Mouse (Mus musculus) layer of hippocampus, adult 9-11 months (tissue): ENCODE measurements around the gene Fam102b.

Source experiments
- DNase-seq: peaks from one replicate; pipeline ENCODE4 v3.0.0; 2022

Fam102b gene

GRCm38 (mm10) chr3:109027515-109027987, at the start of gene Fam102b:
Fam102b (minus strand) TSS chr3:109027607.
- peak; percentile 89 for DNase-seq

GRCm38 (mm10) chr3:109062989-109063388, 35.6 kb upstream of the Fam102b start:
- DNase-seq: no peak

DNA sequence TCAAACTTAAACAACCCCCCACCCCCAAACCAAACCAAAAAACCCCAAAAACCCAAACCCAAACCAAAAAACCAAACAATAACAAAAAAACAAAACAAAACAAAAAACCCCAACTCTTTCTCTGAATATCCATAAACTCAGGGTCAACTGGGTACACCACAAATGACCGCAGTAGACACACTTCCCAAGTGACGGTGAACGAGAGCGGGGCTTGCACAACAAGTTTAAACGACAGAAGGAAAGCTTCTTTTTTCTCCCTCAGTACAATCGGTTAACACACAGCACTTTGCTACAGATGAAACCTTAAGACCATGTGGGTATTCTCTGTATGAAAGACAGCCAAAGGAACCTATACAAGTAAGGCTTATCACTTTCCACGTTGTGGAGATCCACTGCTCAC, 35.0 kb upstream of the Fam102b start:
- DNase-seq: no peak

DNA sequence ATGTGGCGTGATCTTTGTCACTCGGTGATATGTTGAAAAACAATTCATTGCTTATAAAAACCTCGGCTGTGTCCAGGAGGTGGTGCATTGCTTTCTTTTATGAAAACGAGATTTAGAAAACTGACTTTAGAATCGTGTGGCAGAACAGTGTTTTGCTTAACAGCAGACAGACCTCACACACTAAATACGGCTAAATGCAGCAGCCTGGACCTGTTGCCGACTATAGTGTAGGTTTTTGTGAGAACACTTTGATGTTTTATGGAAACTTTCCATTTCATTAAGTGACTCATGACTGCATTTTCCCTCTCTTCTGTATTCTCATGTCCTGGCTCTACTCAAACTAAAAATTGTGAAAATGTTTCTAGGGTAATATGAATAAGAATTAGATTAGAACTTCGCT, 32.5 kb upstream of the Fam102b start:
- no peak for DNase-seq

DNA sequence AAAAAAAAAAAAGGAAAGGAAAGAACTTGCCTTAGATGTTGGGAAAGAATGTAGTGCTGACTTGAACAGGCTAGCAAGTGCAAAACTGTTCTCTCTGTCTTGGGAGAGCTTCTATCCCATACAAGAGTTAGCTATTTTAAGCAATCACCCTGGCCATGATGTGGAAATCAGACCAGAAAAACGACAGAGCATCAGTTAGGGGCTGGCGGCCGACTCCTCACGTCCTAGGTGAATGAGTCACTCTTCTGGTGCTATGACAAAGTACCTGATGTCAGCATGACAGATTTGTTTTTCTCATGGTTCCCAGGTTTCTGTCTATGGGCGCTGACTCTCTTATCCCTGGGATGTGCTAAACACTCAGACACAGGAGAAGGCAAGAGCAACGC, 24.5 kb upstream of the Fam102b start:
- no peak for DNase-seq

- DNase-seq: no peak
Observed at GRCm38 (mm10) chr3:109051056-109051945, 23.9 kb upstream of the Fam102b start.

DNA sequence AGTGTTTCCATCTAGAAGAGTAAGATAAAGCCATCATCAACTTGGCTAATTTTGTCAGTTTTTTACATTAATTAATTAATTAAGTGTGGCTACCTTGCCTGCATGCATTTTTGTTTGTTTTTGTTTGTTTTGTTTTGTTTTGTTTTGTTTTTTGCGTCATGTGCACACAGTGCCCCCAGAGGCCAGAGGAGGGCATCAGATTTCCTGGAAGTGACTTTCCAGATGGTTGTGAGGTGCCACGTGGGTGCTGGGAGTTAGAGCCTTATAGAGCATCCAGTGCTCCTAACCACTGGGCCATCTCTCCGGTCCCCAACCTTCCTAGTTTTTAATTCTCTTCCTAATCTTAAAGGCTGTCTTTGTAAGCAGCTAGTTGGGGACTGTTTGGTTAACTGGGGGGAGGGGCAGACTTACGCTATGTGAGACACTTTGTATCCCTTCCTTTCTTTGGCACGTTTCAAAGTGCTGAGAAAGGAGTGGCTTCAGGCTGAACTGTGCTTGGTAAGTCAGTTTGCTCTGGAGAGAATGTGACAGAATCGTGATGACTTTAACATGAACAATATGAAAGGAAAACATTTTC, 20.4 kb upstream of the Fam102b start:
- no peak for DNase-seq

- DNase-seq: no peak
Observed at GRCm38 (mm10) chr3:109046428-109046827, 19.0 kb upstream of the Fam102b start.

DNA sequence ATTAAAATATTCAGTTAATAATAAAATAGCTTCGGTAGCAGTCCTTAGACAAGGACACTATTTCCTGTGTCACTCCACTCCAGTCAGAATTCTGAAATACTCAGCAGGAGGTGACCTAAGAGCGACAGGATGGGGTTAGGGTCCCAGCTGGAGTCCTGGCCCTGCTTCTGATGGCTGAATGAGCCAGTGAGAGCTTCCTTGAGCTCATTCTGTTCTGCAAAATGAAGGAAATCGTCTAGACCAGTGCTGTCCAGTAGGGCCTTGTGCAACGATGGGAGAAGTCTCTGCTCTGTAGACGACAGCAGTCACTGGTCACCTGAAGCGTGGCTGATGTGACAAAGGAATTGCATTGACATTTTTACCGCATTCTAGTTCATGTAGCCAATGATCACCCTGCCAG, 16.0 kb upstream of the Fam102b start:
- DNase-seq: peak; percentile 81

GRCm38 (mm10) chr3:109040908-109041307, 13.5 kb upstream of the Fam102b start:
- no peak for DNase-seq

DNA sequence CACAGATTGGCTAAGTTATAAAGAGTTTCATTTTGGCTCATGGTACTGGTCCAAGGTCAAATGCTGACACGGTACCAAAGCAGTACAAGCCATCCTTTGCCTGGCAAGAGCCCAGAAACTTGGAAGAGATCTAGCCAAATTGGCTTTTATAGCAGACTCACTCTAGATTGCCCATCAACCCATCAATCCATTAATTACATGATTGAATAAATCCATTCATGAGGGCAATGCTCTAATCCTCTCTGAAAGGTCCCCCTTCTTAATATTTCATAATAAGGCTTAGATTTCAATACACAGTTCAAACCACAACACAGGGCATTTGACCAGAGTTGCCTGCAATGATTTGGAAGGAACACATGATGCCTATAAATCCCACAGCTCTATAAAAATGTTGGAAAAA, 7.0 kb upstream of the Fam102b start:
- DNase-seq: no peak

DNA sequence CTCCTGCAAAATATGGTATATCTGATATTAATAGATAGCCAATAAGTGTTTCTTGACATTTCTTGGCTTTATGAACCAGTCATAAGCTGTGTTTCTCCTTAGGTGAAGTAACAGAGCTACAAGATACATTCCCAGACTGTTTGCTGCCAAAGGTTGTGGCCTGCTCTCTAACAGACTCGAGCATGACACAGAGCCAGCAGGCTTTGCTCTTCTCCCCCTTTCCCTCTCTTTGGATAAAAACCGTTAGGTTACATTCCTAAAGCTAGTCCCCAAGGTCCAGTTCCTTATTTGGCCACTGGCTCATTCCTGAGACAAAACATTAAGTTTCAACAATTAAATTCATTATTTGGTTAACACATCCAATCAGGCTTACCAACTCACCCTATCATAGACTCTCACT, 4.9 kb upstream of the Fam102b start:
- no peak for DNase-seq

- DNase-seq: no peak
Observed at GRCm38 (mm10) chr3:109031626-109032025, 4.2 kb upstream of the Fam102b start.

DNA sequence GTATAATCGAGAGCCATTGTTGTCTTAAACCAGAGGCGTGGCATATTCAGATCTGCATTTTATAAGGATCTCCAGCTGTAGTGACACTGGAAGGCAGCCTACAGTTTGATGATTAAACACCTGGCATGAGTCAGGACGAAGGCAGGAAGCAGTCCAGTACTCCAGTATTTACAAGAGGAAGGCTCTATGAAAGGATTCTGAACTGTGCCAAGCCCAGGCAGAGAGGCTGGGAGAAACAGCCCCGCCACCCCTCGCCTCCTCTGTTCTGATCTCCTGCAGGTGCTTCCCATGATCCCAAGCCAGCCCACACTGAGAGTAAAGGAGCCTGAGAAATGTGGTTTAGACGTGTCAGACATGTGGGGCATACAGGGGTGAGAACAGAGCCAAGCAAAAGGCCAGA, 3.4 kb upstream of the Fam102b start:
- DNase-seq: no peak

GRCm38 (mm10) chr3:109029661-109030060, 2.3 kb upstream of the Fam102b start:
- DNase-seq: no peak

DNA sequence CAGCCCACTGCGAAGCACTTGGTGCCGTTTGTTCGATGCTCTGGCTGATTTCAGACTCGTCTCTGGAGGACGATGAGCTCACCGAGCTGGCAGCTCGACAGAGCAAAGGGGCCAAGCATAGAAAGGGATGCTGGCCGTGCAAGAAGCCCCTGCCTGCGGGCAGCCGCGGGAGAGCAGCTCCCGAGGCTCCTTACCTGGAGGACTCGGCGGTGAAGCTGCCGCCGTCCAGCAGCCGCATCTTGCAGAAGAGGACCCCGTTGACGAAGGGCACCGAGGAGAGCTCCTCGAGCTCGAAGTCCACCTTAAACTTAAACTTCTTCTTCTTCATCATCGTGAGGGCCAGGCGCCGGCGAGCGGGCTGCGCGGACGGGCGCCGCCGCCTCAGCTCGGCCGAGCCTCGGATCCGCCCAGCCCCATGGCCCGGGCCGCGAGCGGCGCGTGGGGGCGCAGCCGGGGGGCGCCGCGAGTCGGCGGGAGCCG, 376 bp downstream of the Fam102b start:
- no peak for DNase-seq

GRCm38 (mm10) chr3:109026462-109026990, 881 bp downstream of the Fam102b start:
- no peak for DNase-seq

- DNase-seq: peak; percentile 64
Observed at GRCm38 (mm10) chr3:109025579-109025978, 1.8 kb downstream of the Fam102b start.

GRCm38 (mm10) chr3:109023066-109023465, 4.3 kb downstream of the Fam102b start:
- no peak for DNase-seq

DNA sequence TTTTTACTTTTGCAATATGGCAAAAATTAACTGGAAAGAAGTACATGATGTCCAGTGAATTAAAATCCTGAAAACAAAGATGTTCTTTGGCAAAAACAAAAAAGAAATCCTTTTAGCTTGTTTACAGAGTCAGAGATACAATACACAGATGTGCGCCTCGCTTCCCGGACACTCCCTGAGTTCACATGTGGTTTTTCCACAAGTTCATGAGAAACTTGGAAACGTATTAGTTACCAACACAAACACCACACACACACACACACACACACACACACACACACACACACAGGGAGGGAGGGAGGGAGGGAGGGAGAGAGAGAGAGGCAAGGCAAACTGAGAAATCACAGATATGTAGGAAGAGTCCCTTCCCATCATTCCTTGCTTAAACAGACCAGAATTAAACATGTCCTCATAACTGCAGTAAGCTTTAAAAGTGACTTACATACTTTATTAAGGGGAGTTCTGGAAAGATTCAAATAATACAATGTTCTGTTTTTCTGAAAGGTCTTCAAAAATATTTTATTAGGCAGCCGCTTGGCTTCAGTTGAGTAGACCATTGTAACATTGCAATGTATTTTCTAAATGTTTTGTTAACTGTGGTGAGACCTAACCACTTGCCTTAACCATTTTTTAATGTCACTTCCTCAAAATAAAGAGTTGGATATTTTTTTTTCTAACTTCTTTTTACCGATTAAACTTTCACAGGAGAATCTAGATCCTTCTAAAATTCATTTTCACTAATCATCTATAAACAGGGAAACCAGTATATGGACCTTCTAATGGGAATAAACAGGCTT, 5.5 kb downstream of the Fam102b start:
- no peak for DNase-seq

DNA sequence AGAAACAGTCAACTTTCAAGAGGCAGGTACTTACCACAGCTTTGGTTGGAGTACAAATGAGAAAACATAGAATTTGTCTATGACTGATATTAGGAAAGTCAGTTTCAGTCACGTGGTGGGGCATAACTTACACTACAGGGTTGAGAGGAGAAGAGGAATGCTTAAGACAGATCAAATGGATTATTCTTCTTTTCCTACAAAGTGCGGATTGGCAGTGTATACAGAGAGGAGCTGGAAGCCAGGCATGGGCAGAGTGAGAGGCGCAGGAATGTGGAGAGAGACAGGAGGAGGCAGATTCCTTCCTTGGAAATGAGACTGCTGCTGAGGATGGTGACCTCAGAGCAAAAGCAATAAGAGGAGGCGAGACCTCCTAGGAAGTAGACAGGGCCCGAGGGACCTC, 9.1 kb downstream of the Fam102b start:
- DNase-seq: no peak

DNA sequence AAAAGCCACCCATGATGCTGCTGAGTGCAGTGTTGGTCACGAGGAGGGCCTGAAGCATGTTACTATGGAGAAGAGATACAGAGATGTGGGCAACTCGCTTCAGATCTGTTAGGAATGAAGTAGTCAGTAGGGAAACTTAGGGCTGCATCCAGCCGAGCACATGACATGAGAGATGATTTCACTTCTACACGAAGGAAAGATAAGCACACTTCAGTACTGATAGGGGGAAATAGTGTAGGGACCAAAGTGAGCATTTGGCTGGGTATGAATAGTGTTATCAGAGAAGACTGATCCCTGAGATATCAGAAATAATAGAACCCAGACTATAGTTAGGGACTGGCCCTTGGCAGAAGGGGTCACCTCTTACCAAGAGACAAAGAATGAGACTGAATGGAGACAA, 14.8 kb downstream of the Fam102b start:
- DNase-seq: no peak
